Mouse (Mus musculus) CD8-positive naive resting alpha-beta T cell, adult 2 months (primary cell): ENCODE measurements around the gene Ntrk1.
A peak's percentile ranks its signal among the peaks of the same experiment; 100 is the strongest.

Experiments used
- DNase-seq, 2 experiments: peaks; one replicate each; pipeline ENCODE4 v3.0.0; 2022; ENCODE audit warnings: low read depth in 2 of 2, low spot score in 2 of 2

The Ntrk1 gene

GRCm38 (mm10) chr3:87755964-87756363 lies 39.0 kb downstream of the Ntrk1 start:
- DNase-seq, result peak; percentile 81 to 84

GRCm38 (mm10) chr3:87753829-87754228 lies 41.1 kb downstream of the Ntrk1 start:
- DNase-seq, result no peak

- DNase-seq, result no peak
Measured at GRCm38 (mm10) chr3:87752567-87752966, 42.4 kb downstream of the Ntrk1 start.

- no peak for DNase-seq
Measured at GRCm38 (mm10) chr3:87749977-87750376, 45.0 kb downstream of the Ntrk1 start.

GRCm38 (mm10) chr3:87749036-87749435 lies 45.9 kb downstream of the Ntrk1 start:
- peak in 1 of 2 experiments; percentile 31 for DNase-seq

GRCm38 (mm10) chr3:87748431-87748830 lies 46.5 kb downstream of the Ntrk1 start, which contains the start of gene Lrrc71:
TSS of gene Lrrc71 (minus strand) at chr3:87748625.
- no peak for DNase-seq

GRCm38 (mm10) chr3:87745036-87745659 lies 49.8 kb downstream of the Ntrk1 start:
- DNase-seq, result no peak

- DNase-seq, result peak in 1 of 2 experiments; percentile 18
Measured at GRCm38 (mm10) chr3:87743927-87744326, 51.0 kb downstream of the Ntrk1 start.

GRCm38 (mm10) chr3:87742735-87743134 lies 52.2 kb downstream of the Ntrk1 start:
- peak; percentile 30 to 43 for DNase-seq

GRCm38 (mm10) chr3:87742013-87742412 lies 52.9 kb downstream of the Ntrk1 start:
- no peak for DNase-seq

GRCm38 (mm10) chr3:87738906-87739305 lies 56.1 kb downstream of the Ntrk1 start:
- DNase-seq, result no peak

- no peak for DNase-seq
Measured at GRCm38 (mm10) chr3:87735335-87735734, 59.6 kb downstream of the Ntrk1 start.

- no peak for DNase-seq
Measured at GRCm38 (mm10) chr3:87733984-87734761, 60.8 kb downstream of the Ntrk1 start.

- DNase-seq, result no peak
Measured at GRCm38 (mm10) chr3:87733098-87733497, 61.9 kb downstream of the Ntrk1 start.

- no peak for DNase-seq
Measured at GRCm38 (mm10) chr3:87728696-87729095, 66.3 kb downstream of the Ntrk1 start.
